Mouse (Mus musculus): Measurements from ENCODE around the gene Bcl9. TPM values are rescaled to one million over a fixed set of nuclear protein-coding genes. Genes with fewer than 3 reads are reported as not detected.
A peak's percentile ranks its signal among the peaks of the same experiment; 100 is the strongest.

Bcl9 gene
- total RNA-seq (2017): 10.7 and 12.0 TPM in 2 replicates

GRCm38 (mm10) chr3:97297553-97298432, at the start of gene Bcl9:
Gene Bcl9 (minus strand): TSS chr3:97297917.
- ATAC-seq (ENCODE audit: extremely low read depth, insufficient number of reproducible peaks, low FRiP score, poor library complexity, severe bottlenecking): peak; percentile 53

GRCm38 (mm10) chr3:97339193-97339576, 41.5 kb upstream of the Bcl9 start:
- ATAC-seq (ENCODE audit: extremely low read depth, insufficient number of reproducible peaks, low FRiP score, poor library complexity, severe bottlenecking): no peak

- peak; percentile 54; the same call in 1 of the 2 replicates for ATAC-seq (ENCODE audit: extremely low read depth, insufficient number of reproducible peaks, low FRiP score, poor library complexity, severe bottlenecking)
Observed at GRCm38 (mm10) chr3:97338522-97339192, 40.9 kb upstream of the Bcl9 start.

GRCm38 (mm10) chr3:97337306-97337705, 39.6 kb upstream of the Bcl9 start:
- no peak for ATAC-seq (ENCODE audit: extremely low read depth, insufficient number of reproducible peaks, low FRiP score, poor library complexity, severe bottlenecking)

GRCm38 (mm10) chr3:97336331-97336730, 38.6 kb upstream of the Bcl9 start:
- no peak for ATAC-seq (ENCODE audit: extremely low read depth, insufficient number of reproducible peaks, low FRiP score, poor library complexity, severe bottlenecking)

- no peak for ATAC-seq (ENCODE audit: extremely low read depth, insufficient number of reproducible peaks, low FRiP score, poor library complexity, severe bottlenecking)
Observed at GRCm38 (mm10) chr3:97334618-97335017, 36.9 kb upstream of the Bcl9 start.

GRCm38 (mm10) chr3:97332172-97332571, 34.5 kb upstream of the Bcl9 start:
- no peak for ATAC-seq (ENCODE audit: extremely low read depth, insufficient number of reproducible peaks, low FRiP score, poor library complexity, severe bottlenecking)

GRCm38 (mm10) chr3:97327809-97328208, 30.1 kb upstream of the Bcl9 start:
- no peak for ATAC-seq (ENCODE audit: extremely low read depth, insufficient number of reproducible peaks, low FRiP score, poor library complexity, severe bottlenecking)

GRCm38 (mm10) chr3:97327356-97327755, 29.6 kb upstream of the Bcl9 start:
- ATAC-seq (ENCODE audit: extremely low read depth, insufficient number of reproducible peaks, low FRiP score, poor library complexity, severe bottlenecking): no peak

- ATAC-seq (ENCODE audit: extremely low read depth, insufficient number of reproducible peaks, low FRiP score, poor library complexity, severe bottlenecking): no peak
Observed at GRCm38 (mm10) chr3:97325621-97326345, 28.1 kb upstream of the Bcl9 start.

- ATAC-seq (ENCODE audit: extremely low read depth, insufficient number of reproducible peaks, low FRiP score, poor library complexity, severe bottlenecking): no peak
Observed at GRCm38 (mm10) chr3:97324046-97324445, 26.3 kb upstream of the Bcl9 start.

- ATAC-seq (ENCODE audit: extremely low read depth, insufficient number of reproducible peaks, low FRiP score, poor library complexity, severe bottlenecking): no peak
Observed at GRCm38 (mm10) chr3:97317302-97317701, 19.6 kb upstream of the Bcl9 start.

- no peak for ATAC-seq (ENCODE audit: extremely low read depth, insufficient number of reproducible peaks, low FRiP score, poor library complexity, severe bottlenecking)
Observed at GRCm38 (mm10) chr3:97313431-97313830, 15.7 kb upstream of the Bcl9 start.

- ATAC-seq (ENCODE audit: extremely low read depth, insufficient number of reproducible peaks, low FRiP score, poor library complexity, severe bottlenecking): no peak
Observed at GRCm38 (mm10) chr3:97311998-97312397, 14.3 kb upstream of the Bcl9 start.

GRCm38 (mm10) chr3:97309748-97310536, 12.2 kb upstream of the Bcl9 start:
- no peak for ATAC-seq (ENCODE audit: extremely low read depth, insufficient number of reproducible peaks, low FRiP score, poor library complexity, severe bottlenecking)

GRCm38 (mm10) chr3:97308440-97308839, 10.7 kb upstream of the Bcl9 start:
- ATAC-seq (ENCODE audit: extremely low read depth, insufficient number of reproducible peaks, low FRiP score, poor library complexity, severe bottlenecking): no peak

- ATAC-seq (ENCODE audit: extremely low read depth, insufficient number of reproducible peaks, low FRiP score, poor library complexity, severe bottlenecking): no peak
Observed at GRCm38 (mm10) chr3:97305907-97306306, 8.2 kb upstream of the Bcl9 start.

GRCm38 (mm10) chr3:97301586-97301985, 3.9 kb upstream of the Bcl9 start:
- no peak for ATAC-seq (ENCODE audit: extremely low read depth, insufficient number of reproducible peaks, low FRiP score, poor library complexity, severe bottlenecking)

- ATAC-seq (ENCODE audit: extremely low read depth, insufficient number of reproducible peaks, low FRiP score, poor library complexity, severe bottlenecking): no peak
Observed at GRCm38 (mm10) chr3:97300370-97300769, 2.7 kb upstream of the Bcl9 start.
